Mouse (Mus musculus) thymus, postnatal 36 days (tissue): ENCODE measurements at regions not wholly inside any gene's neighbourhood (a gene's known extent, or its start where the extent isn't known, plus 50 kb on each side); places are given as distances from the start of the nearest gene placed in this dataset.

ENCODE experiments used
- DNase-seq, 2 experiments: peaks; one replicate each; pipeline ENCODE4 v3.0.0; 2022; ENCODE audit warnings: mixed read lengths in 2 of 2

DNA sequence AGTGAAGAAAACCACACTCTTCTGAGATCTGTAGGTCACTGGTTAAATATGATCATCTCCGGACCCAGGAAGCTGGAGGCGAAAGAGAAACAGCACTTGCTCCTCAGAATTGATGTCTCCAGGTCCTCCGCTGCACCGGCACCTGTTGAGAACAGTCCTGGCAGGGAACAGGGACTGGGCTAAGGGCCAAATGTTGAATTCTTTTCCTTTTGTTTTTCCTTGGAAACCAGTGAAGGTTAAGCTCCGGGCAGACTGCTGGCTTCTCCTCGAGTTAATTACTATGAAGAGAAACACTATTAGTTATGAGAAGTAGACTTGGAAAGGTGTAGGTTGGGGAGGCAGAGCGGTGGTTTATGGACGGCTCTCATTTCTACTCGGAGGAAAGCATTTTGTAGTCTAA is 242.7 kb downstream of the Rngtt start:
- DNase-seq = no peak

DNA sequence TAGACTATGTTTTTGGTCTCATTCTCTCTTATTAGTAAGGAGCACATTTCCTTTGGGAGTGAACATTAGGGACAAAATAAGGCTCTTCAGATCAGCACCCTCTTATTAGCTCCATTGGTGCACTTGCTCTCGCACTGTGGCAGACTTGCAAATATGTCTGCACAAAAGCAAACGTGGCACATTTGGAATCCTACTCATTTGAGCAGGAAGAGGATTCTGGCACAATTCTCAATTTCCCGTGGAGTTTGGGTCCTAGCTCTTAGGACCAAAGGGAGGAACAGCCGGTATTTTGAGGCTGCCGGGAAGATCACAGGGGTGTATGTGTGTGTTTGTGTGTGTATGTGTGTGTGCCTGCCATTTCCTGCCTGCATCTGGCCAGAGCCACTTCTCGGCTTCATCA is 244.5 kb downstream of the Rngtt start:
- DNase-seq = no peak

DNA sequence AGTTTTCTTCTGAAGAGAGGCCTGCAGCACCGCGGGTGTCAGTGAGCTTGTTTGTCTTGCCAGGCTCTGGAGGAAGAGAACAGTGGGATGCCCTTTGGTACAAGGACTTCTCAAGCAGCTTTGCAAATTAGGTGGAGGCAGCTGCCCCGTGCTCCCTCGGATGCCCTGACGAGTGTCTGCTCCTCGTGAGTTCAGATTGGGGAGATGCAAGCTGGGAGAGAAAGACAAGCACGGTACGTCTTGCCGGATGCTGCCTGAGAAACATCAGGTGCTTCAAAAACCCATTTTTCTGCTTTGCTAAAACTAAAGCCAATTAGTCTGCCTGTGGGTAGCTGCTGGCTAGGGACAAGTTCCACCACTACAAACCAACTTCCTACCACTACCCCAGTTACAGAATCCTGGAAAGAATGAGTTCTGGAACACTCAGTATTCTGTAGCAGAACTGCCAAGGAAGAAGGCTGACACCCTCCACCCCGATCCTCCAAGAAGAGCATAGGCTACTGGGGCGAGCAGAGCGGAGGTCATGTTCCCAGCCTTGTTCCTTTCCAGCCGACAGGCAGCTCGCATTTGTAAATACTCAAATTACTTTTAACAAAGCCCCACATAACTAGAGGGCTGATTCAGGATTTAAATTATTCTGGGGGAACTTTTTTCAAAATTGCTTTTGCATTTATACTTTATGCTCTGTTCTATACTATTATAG is 245.3 kb downstream of the Rngtt start:
- DNase-seq = no peak

DNA sequence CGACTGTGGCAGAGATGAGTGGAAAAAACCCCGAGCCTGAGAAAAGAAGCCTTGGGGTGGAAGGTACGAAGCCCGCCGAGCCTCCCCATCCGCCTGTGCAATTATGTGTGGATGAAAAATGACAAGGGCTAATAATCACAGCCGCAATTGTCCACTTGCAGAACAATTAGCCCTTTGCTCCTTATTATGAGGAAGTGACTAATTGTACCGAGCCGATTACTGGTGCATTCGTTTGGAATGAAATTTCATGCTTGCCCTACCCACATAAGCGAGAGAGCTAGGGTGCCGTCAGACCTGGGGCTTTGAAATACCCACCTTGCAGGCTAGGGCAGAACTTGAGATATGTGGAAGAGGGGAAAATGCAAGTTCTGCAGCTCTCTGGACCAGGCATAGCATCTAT is 245.9 kb downstream of the Rngtt start:
- DNase-seq = no peak

DNA sequence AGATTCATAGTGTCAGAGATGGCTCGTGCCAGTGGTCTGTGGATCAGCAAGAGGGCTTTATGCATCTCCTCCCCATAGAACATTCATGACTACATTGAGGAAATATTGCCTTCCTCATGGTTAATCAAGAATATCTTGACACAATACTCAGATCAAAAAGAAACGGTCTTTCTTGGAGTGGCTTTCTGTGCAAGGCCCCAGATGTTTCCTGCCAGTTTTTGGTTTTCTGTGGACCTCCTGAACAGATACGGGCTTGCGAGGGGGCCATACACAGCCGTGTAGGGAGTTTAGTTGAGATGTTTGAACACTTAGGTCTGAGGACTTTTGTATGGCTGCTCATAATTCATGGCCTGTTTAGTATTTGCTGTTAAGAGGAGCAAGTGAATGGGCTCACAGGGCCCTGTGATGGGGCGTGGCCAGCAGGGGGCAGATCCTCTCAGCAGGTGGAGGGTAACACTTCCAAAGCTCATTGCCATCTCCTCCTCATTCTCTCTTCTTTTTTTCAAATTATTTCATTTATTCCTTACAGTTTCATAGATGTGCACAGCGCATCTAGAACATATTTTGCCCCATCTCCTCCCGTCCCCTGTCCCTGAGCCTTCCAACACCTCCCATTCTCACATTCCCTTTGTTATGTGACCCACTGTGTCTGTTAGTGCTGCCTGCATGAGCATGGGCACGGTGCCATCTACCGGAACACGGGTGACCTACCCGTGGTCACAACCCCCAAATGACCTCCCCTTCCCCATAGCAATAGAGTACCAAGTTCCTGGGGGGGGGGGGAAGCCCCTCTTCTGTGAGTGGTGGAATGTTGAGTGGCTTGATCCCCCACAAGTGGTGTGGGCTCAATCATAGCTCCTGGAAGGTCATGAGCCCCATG is 246.8 kb downstream of the Rngtt start:
- DNase-seq = peak; percentile 59 to 60

DNA sequence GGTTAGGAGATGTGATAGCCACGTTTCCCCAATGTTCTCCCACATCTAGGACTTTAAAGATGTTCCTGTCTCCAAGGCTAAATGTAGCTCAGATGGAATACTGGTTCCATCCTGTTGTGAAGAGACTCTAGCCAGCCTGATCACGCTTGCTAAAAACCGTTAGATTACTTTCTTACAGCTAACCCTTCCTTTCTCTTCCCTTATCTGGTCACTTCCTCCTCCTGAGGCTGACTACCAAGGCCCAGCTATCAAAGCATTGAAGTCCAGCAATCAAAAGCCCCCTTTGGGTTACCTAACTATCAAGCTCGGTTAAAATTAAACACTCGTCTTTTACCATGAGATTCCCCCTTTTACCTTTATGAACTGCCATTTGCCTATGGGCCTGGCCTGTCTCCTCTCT is 260.2 kb downstream of the Rngtt start:
- no peak for DNase-seq

DNA sequence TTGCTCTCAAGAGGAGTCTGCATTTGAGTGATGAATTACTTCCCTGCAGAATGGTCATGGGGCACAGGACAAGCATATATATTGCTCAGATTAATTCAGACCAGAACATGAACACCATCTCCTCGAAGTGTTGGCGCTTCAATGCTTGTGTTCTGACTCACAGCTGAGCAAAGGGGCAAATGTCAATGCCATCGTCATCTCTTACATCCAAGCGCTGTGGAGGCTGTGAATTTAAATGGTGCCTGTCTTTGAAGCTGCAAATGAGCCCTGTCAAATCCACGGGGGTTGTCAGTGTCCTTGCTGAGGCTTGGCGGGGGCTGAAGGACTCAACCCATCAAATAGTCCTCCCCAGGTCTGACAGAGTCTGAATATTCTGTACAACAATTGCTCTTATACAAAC is 261.2 kb downstream of the Rngtt start:
- no peak for DNase-seq

DNA sequence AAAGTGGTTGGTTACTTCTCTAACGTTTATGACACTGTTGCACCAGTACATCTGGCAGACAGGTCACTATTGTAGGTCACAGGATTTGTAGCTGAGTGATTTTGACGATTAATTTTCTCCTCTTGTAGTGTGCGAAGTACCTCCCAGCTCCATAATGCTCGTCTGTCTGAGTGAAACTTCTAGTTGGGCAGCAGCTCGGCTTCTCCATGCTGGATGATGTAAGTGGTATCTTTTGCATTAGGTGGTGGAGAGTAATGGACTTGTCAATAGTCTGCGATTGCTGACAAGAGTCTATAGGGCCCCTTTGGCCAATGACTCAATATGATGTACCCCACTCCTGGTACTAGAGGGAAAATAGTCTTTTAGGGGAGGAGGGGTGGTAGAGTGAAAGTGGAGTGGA is 267.5 kb downstream of the Rngtt start:
- no peak for DNase-seq

DNA sequence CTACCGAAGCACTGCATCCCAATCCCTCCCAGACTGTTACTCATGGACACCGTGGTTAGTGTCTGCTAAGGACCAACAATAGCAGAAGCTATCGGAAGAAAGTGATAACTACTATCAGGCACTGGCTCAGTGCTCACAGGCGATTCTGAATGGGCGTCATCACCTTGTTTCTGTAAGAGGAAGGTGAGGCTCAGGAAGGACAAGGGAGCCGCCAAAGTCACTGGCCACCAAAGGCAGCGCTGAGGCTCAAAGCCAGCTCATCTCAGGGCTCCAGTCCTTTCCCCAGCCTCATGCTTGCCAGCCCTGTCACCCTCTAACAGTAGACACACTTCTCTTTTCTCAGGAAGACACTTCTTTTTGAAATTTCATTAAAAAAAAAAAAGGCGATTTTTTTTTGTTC is 270.4 kb downstream of the Rngtt start:
- DNase-seq = no peak

DNA sequence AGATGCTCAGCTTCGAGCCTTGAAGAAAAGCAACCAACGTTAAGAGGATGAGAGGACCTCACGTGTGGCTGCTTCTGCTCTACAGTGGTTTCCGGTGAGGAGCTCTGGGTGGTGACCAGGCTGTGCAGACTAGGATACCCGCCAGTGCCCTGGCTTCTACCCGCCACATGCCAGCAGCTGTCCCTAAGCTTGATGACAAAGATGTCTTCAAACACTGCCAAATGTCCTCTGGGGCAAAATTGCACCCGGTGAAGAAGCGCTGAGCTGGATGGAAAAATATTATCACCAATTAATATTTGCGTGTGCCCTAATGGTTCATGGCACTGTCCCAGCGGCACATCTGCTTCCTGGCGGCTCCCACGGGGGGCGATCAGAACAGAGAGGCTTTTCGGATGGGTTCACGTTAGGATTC is 271.1 kb downstream of the Rngtt start:
- no peak for DNase-seq

DNA sequence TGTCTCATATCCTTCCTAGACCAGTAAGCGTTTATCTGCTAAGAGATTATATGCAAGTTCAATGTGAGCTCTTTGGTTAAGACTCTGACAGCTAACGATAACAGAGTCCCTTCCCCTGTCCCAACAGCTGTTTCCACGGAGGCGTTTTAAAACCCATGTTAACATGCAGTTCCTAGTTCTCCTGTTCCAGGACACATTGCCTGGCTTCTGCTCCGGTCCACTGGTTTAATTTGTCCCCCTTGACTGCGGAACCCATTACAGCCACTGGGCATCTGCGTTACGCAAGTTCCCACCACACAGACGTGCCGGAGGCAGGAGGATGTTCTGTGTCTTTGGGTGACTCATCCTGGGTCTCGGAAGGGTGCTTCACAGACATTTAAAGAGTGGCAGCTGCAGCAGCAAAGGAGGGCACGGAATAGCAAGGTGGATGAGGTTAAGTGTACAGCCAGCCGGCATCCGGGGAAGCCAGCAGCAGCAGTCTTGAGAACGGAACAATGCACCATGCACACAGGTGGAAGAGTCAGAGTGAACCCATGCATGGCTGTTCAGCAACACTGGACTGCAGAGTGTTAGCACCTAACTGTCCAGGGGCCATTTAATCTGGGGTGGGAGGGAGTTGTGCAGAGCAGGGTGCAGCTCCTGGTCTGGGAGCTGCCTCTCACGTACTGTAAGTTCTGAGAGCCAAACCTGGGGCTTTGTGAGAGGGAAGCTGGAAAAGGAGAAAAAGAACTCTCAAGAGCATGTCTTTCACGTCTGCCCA is 271.8 kb downstream of the Rngtt start:
- peak in 1 of 2 experiments; percentile 38 for DNase-seq

DNA sequence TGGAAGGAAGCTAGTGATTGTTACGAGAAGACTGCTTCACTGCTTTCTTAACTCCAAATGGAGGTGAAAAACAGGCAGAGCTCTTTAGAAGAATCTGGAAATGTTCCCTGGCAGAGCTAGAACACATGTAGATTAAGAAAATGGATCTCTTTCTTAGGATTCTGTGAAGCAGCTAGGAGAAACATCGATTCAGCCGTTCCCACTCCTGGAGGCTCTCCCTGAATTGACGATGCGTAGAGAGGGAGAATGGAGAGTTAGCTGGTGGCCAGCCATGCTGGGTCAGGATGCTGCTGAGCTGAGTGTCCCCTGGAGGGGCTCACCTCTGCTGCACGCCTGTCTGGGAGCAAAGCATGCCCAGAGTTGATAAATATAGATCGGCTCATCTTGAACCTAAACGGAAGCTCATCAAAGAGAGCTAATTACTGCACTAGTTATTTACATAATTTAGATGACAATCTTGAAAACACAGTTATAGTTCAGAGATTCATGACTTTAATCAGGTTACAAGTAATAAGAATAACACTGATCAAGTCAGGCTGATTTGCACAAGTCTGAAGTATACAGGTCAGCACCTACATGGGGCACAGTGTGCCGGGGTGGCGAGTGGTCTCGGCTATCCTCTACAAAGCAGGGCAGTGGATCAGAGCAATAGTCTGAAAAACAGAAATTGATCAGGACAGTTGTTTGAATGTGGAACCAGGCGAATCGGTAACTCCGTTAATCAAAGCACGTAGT is 273.0 kb downstream of the Rngtt start:
- no peak for DNase-seq

DNA sequence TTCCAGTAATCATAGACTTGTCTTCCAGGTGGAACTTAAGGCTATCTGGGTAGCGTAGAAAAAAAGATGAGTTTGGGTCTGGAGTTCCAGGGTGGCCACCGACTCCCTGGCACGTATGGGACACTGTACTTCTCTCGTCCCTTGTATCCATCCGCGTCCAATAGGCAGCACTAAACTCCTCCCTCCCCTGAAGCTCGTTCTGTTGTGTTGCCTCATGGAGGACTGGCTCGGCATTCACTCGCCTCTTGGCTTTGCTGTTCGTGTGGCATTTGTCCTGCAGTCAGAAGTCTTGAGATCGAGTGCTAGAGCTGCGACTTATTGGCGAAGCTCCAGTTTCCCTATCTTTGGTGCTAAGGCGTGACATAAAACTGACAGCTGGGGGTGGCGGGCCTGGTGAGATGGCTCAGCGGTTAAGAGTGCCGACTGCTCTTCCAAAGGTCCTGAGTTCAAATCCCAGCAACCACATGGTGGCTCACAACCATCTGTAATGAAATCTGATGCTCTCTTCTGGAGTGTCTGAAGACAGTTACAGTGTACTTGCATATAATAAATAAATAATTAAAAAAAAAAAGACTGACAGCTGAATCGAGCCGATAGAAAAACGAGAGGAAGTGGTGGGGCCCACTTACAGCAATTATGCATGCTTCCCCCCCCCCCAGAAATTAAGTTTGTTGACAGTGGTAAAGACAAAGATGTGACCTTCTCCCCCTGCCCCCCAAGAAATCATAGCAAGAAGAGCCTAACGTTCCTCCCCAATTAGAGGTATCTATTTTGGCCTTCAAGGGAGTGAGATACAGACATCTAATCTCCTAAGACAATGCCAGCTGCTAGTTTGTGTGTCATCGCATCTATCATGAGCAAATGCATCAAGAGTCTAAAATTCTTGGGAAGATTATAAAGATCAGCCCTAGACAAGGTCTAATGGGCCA is 274.1 kb downstream of the Rngtt start:
- no peak for DNase-seq

DNA sequence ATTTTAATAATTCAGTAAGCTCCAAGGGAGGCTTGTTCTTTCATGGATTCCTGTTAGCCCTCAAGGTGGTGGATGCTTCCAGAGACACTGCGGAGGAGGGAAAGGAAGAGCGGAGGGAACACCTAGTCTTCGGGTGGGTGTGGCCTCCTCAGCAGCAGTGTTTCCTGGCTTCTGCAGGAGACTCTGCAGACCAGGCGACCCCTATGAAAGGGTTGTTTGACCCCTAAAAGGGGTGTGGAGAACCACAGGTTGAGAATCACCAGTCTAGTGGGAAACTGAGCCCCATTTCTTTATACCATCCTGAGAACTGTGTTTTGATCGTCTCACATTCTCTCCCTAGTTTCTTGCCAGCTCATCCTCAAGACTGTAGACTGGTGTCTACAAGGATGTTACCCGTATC is 275.7 kb downstream of the Rngtt start:
- no peak for DNase-seq

DNA sequence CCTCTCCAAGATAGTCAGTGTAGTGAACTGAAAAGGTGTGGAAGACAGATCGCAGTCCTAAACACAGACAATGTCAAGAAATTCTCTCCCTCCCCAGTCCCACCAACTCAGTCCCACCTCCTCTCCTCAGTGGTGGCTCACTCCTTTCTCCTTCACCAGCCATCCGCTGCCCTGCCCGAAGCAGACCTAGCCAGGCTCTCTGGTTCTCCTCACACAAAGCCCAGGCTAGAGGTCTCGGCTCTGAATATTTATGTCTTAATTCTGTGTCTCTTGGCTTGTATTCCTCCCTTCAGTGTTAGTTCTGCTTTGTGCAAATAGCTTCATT is 276.1 kb downstream of the Rngtt start:
- DNase-seq = no peak

DNA sequence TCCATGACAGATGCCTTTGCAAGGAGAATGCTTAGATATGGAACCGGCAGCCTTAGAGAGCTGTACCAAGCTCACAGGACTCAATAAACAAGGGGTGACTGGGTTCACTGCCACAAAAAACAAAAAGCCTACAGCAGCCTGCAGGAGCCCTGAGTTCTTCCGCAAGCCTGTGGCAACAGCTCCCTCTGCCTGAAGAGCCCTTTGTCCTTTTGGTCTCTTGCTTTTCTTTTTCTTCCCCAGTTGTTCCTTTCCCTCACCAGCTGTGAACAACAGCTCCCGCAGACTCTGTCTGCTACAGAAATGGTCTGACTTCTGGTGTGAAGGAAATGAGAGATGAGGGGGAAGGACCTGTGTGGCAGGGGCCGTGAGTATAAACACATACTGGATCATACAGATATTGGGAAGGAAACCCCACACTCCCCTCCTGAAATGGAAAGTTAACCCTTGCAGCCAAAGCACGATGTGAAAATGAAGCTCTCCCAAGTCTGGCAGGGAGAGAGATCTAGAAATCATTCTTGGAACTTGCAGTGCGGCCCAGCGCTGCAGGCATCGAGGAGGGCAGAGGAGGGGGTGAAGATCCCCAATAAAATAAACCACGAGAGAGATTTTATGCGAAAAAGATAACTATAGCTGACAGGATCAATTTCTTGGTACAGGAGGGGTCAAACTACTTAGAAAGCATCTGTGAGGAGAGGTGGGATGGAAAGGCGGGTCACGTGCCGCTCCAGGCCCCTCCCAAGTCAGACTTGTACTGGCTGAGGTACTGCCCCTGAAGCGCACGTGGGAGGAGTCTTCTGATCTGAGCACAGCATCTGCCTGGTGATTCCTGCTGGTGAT is 276.7 kb downstream of the Rngtt start:
- DNase-seq = peak; percentile 55 to 75

DNA sequence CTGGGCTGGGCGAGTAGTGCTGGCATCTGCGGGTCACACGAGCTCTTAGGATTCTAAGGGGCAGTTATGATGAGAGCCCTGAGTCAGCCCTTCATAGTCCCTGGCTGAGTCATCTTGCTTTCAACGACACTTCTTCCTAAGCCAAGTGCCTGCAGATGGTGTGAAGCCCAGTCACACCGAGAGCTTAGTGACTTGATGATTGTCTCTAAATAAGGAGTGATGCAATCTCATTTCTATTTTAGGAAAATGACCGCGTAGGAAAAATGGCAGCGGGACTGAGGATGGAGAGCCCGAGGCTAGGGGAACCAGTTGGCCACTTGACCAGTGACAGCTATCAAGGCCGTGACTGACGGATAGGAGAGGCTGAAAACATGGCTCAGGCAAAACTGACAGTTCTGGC is 277.6 kb downstream of the Rngtt start:
- no peak for DNase-seq

DNA sequence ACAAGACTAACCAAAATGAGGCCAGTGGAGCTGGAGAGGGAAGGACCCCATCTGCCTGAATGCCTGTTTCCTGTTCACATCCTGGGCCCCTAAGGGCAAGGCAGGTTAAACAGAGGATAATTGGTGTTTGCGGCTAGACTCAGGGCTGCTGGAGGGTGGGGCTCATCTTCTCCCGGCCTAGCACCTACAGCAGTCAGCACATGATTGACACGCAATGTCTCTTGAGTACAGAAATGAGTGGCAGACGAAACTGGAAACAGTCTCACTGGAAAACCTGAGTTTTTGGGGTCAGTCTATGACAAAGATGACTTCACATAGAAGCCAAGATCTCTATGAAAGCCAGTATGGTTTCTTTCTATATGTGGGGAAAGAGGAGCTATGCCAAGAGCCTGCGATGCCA is 278.0 kb downstream of the Rngtt start:
- DNase-seq = no peak

DNA sequence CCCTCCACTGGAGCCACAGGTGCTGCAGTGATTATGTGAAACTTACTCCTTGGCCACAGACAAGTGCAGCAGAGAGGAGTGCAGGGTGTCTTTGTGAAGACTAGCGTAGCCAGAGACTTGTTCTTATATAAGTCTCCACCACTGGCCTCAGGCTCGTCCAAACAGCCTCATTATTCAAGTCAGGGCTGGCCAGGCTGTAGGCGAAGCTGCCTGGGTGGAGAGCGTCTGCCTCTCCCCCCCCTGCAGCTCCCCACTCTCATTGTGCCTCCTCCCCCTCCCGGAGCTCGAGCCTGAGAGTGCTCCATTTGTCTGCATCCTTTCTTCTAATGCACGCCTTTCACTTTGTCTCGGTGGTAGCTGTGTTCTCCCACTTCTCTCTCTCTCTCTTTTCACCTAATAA is 279.1 kb downstream of the Rngtt start:
- no peak for DNase-seq

DNA sequence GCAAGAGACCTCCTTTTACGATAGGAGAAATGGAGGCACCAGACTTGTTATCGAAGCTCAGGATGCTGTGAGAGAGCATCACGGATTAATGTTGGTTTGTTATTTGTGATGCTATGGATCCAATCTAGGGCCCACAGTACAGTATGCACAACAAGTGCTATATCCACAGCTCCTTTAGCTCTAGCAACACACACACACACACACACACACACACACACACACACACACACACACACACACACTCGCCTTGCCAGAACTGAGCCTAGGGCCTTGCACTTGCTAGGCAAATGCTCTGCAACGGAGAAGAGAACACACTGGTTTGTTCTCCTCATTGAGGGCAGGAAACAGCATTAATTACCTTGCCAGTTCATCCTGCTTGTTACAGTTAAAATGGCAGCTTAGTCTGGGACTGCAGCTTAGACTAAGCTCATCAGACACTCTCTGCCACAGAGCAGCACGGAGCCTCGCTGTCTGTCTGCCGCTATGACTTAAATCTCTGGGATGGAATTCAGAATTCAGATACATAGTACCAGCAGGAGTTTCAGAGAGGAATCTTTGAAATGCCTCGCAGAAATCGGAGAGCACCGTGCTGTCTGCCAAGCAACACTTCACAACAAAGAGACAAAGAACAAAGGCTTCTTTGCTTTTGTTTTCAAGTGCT is 285.0 kb downstream of the Rngtt start:
- peak in 1 of 2 experiments; percentile 22 for DNase-seq
